Mouse (Mus musculus): ENCODE measurements around the gene Dnajc5. TPM values are rescaled to one million over a fixed set of nuclear protein-coding genes. Genes with fewer than 3 reads are reported as not detected.
A peak's percentile ranks its signal among the peaks of the same experiment; 100 is the strongest.

The Dnajc5 gene
- polyA plus RNA-seq, 1 experiment from 2014 or later, result 26.4 TPM

DNA sequence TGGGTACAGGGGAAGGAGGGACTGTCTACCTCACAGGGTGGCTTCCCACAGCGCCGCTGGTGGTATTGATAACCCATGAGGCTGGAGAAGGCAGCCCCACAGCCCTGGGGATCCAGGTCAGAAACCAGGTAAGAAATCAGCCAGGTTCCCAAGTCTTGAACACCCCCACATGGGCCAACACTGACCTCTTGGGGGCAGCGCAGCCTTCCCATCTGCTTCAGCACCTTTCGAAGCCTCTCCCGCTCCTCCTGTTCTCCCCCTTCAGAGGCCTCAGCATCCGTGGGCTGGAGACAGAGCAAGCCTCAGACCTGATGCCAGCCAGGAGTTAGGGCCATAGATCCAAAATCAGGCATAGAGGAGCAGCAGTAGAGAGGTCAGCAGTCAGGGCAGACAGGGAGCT, 67.5 kb downstream of the Dnajc5 start:
- H3K9ac ChIP-seq (ENCODE audit: low read depth, low read length), result no peak overlapping the region
- H3K36me3 ChIP-seq (ENCODE audit: control insufficient read depth, insufficient read depth), result peaks cover 12% of the 10 kb centered on the region
- H3K27me3 ChIP-seq (ENCODE audit: control insufficient read depth, insufficient read depth, low read depth, low read length), result no peaks in the 10 kb centered on the region
- H3K9me3 ChIP-seq (replicated peaks; ENCODE audit: control insufficient read depth, low read length), result no peaks in the 10 kb centered on the region
- peaks cover 28% of the 10 kb centered on the region for H3K4me1 ChIP-seq (ENCODE audit: control insufficient read depth, low read depth, low read length)
- 74% methylated on average over 6 of the region's 6 CpGs for WGBS (ENCODE audit: insufficient replicate concordance)
- H3K27ac ChIP-seq (ENCODE audit: low read length), result no peak overlapping the region
- H3K4me2 ChIP-seq (ENCODE audit: low read depth, low read length), result no peak overlapping the region
- ATAC-seq (ENCODE audit: low read depth), result no peak
- H3K4me3 ChIP-seq (ENCODE audit: low read depth, low read length), result no peak overlapping the region

DNA sequence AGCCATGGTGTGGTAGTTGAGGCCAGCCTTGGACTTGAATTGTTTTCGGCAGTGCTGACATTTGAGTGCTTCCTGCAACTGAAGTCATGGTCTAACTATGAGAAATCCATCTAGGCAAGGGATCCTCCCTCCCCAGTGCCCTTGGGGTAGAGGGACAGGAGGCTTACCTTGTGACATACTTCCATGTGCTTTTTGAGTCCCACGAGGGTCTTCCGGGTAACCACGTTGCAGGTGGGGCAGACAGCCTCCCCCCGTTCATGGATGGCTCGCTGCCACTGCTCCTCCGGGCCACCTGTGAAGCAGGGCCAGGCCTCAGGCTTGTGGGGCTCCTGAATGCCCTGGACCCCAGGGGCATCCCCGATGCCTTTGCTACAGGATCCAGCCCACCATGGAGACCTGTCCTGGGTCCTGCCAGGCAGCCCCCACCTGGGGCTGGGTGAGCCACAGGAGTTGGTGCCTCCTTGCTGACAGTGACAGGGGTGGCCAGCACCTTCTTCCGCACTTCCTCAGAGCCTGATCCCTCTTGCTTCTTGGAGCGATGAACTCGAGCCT, 68.0 kb downstream of the Dnajc5 start:
- no peak for ATAC-seq (ENCODE audit: low read depth)
- WGBS (ENCODE audit: insufficient replicate concordance), result 78% methylated on average over 11 of the region's 11 CpGs
- Histone ChIP-seq H3K9ac (ENCODE audit: low read depth, low read length) (no peak overlapping the region), H3K4me1 (ENCODE audit: control insufficient read depth, low read depth, low read length) (peaks cover 30% of the 10 kb centered on the region), H3K27me3 (ENCODE audit: control insufficient read depth, insufficient read depth, low read depth, low read length) (no peaks in the 10 kb centered on the region), H3K9me3 (replicated peaks; ENCODE audit: control insufficient read depth, low read length) (no peaks in the 10 kb centered on the region), H3K36me3 (ENCODE audit: control insufficient read depth, insufficient read depth) (peaks cover 12% of the 10 kb centered on the region), H3K27ac (ENCODE audit: low read length) (no peak overlapping the region), H3K4me2 (ENCODE audit: low read depth, low read length) (no peak overlapping the region), H3K4me3 (ENCODE audit: low read depth, low read length) (no peak overlapping the region)

DNA sequence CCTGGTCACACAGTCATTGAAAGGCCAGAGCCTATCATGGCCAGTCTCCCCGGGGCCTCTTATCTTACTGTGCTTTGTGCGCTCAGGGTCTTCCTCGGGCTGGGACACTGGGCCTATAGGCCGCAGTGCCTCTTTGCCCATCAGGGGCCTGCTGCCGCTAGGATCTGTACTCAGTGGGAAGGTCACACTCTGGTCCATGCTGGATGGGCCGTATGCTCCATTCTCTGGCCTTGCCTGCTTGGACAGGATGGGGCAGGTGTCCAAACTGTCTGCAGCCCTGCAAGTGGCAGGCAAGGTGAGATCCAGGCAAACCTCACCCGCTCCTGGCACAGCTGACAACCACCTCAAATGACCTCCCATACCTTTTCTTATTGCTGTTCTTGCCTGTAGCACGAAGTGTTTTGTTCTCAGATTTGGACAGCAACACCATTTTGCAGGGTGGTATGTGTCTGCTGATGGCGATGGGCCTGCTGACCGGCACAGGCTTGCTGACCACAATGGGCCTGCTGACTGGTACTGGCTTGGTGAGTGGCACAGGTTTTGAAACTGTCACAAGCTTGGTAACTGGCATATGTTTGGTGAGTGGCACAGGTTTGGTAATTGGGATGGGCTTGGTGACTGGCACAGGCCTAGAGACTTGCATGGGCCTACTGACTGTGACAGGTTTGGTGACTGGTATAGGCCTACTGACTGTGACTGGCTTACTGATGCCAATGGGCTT, 68.9 kb downstream of the Dnajc5 start:
- H3K9me3 ChIP-seq (replicated peaks; ENCODE audit: control insufficient read depth, low read length), result no peaks in the 10 kb centered on the region
- no peak overlapping the region for H3K4me2 ChIP-seq (ENCODE audit: low read depth, low read length)
- peaks cover 12% of the 10 kb centered on the region for H3K36me3 ChIP-seq (ENCODE audit: control insufficient read depth, insufficient read depth)
- no peak overlapping the region for H3K27ac ChIP-seq (ENCODE audit: low read length)
- ATAC-seq (ENCODE audit: low read depth), result no peak
- no peak overlapping the region for H3K9ac ChIP-seq (ENCODE audit: low read depth, low read length)
- peaks cover 30% of the 10 kb centered on the region for H3K4me1 ChIP-seq (ENCODE audit: control insufficient read depth, low read depth, low read length)
- H3K4me3 ChIP-seq (ENCODE audit: low read depth, low read length), result no peak overlapping the region
- WGBS (ENCODE audit: insufficient replicate concordance), result 71% methylated on average over 10 of the region's 10 CpGs
- H3K27me3 ChIP-seq (ENCODE audit: control insufficient read depth, insufficient read depth, low read depth, low read length), result no peaks in the 10 kb centered on the region

DNA sequence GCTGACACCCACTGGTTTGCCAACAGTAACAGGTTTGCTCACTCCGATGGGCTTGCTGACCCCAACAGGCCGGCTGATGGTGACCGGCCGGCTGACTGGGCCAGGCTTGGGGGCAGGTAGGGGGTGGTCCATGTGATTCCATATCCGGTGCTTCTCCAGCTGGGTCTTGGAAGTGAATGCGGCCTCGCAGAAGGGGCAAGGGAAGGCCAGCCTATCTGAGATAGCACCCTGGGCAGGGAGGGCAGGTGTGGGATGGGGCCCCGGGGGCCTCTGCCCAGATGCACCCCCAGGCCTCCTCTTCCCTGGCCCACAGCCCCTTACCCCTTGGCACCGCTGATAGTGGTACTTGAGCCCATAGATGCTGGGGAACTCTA, 69.4 kb downstream of the Dnajc5 start:
- Histone ChIP-seq H3K9ac (ENCODE audit: low read depth, low read length) (no peak overlapping the region), H3K9me3 (replicated peaks; ENCODE audit: control insufficient read depth, low read length) (no peaks in the 10 kb centered on the region), H3K4me2 (ENCODE audit: low read depth, low read length) (no peak overlapping the region), H3K27ac (ENCODE audit: low read length) (no peak overlapping the region), H3K4me1 (ENCODE audit: control insufficient read depth, low read depth, low read length) (peaks cover 30% of the 10 kb centered on the region), H3K27me3 (ENCODE audit: control insufficient read depth, insufficient read depth, low read depth, low read length) (no peaks in the 10 kb centered on the region), H3K36me3 (ENCODE audit: control insufficient read depth, insufficient read depth) (peaks cover 12% of the 10 kb centered on the region), H3K4me3 (ENCODE audit: low read depth, low read length) (no peak overlapping the region)
- 80% methylated on average over 9 of the region's 9 CpGs for WGBS (ENCODE audit: insufficient replicate concordance)
- ATAC-seq (ENCODE audit: low read depth), result no peak

DNA sequence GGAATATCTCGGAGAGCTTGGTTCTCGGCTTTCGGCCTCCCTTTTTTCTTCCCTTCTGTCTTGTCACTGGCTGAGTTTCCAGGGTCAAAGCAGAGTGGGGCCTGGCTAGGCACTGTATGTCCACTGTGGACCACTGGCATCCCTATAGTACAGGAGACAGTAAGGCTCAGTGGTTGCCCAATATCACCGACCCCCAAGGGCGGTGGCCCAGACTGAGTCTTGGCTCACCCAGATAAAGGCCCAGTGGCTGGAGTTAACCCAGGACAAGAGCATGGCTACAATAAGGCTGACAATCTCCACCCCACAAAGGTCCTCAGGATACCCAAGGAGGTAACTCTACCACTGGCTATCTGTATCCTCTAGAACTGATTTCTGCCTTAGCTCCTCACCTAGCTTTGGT, 70.2 kb downstream of the Dnajc5 start:
- H3K4me3 ChIP-seq (ENCODE audit: low read depth, low read length), result no peak overlapping the region
- no peak overlapping the region for H3K9ac ChIP-seq (ENCODE audit: low read depth, low read length)
- no peak overlapping the region for H3K27ac ChIP-seq (ENCODE audit: low read length)
- no peak overlapping the region for H3K4me2 ChIP-seq (ENCODE audit: low read depth, low read length)
- peaks cover 30% of the 10 kb centered on the region for H3K4me1 ChIP-seq (ENCODE audit: control insufficient read depth, low read depth, low read length)
- no peak for ATAC-seq (ENCODE audit: low read depth)
- no peaks in the 10 kb centered on the region for H3K9me3 ChIP-seq (replicated peaks; ENCODE audit: control insufficient read depth, low read length)
- H3K27me3 ChIP-seq (ENCODE audit: control insufficient read depth, insufficient read depth, low read depth, low read length), result no peaks in the 10 kb centered on the region
- H3K36me3 ChIP-seq (ENCODE audit: control insufficient read depth, insufficient read depth), result peaks cover 12% of the 10 kb centered on the region
- 71% methylated on average over 5 of the region's 5 CpGs for WGBS (ENCODE audit: insufficient replicate concordance)

DNA sequence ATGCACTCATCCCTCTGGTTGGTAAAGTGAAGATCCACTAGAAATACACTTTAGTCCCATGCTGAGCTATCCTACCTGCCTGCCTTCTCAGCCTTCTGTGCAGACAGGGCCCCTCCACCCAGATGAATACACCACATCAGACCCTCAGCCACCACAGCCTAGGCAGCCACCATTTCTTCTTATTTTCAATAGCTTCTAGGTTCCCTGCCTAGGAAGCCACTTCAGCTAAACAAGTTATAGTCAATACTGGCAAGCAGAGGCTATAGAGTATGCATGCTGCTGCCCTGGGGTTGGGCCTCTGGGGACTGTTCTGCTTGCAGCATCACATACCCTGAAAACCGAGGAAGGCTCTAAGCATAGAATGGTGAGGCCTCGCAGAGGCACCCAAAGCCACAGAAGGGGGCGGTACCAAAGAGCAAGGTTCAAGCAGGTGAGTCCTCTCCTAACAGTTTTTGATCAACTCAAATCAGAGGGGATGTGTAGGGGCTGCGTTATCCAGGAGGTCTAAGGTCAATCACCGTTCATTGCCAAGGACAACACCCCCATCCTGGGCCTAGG, 71.3 kb downstream of the Dnajc5 start, which contains the start of gene Prpf6:
Gene Prpf6, plus strand, starts transcription at position 341 of the 558 bp plus-strand sequence.
- H3K4me3 ChIP-seq (ENCODE audit: low read depth, low read length), result peak within 1 kb of the TSS; percentile 85
- ATAC-seq (ENCODE audit: low read depth), result peak; percentile 23
- no peaks in the 10 kb centered on the region for H3K9me3 ChIP-seq (replicated peaks; ENCODE audit: control insufficient read depth, low read length)
- WGBS (ENCODE audit: insufficient replicate concordance), result 11% methylated on average over 5 of the region's 5 CpGs
- H3K9ac ChIP-seq (ENCODE audit: low read depth, low read length), result peak within 1 kb of the TSS; percentile 83
- H3K27ac ChIP-seq (ENCODE audit: low read length), result peak within 1 kb of the TSS; percentile 82
- H3K27me3 ChIP-seq (ENCODE audit: control insufficient read depth, insufficient read depth, low read depth, low read length), result no peaks in the 10 kb centered on the region
- H3K4me2 ChIP-seq (ENCODE audit: low read depth, low read length), result peak within 1 kb of the TSS; percentile 93
- peaks cover 30% of the 10 kb centered on the region for H3K4me1 ChIP-seq (ENCODE audit: control insufficient read depth, low read depth, low read length)
- peaks cover 11% of the 10 kb centered on the region for H3K36me3 ChIP-seq (ENCODE audit: control insufficient read depth, insufficient read depth)

DNA sequence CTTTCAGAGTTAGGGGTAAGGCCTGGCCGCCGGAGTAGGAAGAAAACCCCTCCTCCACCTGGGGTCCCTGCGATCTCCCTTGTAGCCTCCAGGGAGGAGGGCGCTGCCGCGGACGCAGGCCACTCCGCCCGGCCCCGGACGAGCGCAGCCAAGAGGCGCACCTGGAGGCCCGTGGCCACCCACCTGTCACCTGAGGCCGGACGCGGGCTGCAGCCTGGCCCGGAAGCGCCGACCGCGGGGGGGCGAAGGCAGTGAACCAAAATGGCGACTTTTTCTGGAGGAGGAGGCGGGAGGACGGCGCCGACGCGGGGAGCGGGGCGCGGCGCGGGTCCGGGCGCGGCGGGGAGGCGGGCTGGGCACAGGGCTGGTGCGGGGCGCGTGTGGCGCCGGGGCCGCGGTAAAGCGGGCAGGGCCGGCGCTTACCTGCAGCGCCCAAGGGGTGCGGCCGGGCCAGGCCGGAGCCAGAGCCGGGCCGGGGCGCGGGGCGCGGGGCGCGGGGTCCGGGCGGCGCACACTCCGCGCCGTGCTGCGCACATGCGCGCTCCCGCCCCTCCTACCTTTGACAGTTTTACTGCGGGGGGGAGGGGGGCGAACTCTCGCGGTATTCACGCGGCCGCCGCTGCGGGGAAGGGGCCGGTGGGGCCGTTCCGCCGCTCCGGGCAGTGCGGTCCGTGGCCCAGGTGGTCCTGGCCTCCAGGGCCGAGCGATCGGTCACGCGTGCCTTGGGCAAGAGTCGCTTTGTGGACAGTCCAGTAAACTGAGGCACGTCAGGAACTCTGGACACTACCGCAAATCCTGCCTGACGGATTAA, 72.2 kb downstream of the Dnajc5 start, which contains the start of gene Zfp512b:
Gene Zfp512b, minus strand, starts transcription at position 573 of the 811 bp plus-strand sequence.
- no peaks in the 10 kb centered on the region for H3K9me3 ChIP-seq (replicated peaks; ENCODE audit: control insufficient read depth, low read length)
- WGBS (ENCODE audit: insufficient replicate concordance), result under 1% methylated on average over 67 of the region's 97 CpGs
- ATAC-seq (ENCODE audit: low read depth), result peak; percentile 59

DNA sequence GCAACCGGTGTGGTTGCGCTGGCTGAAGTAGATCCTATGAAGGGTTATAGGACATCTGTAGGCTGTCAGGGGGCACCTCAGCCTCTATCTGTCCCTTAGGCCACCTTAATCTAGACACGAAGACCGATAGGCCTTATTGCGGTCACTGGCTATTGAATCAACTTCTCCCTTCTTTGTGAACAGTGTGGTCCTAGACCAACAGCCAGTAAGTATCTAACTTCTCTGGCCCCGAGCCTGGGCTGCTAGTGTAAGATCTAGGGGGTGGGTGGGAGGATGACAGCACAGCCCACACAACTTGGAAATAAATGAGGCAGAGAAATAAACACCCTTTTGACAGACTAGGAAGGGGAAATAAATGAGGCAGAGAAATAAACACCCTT, 72.7 kb downstream of the Dnajc5 start:
- WGBS (ENCODE audit: insufficient replicate concordance), result 2% methylated on average over 6 of the region's 6 CpGs
- peak; percentile 14; the same call in 1 of the 2 replicates for ATAC-seq (ENCODE audit: low read depth)
- peak overlapping the region; percentile 93 for H3K4me2 ChIP-seq (ENCODE audit: low read depth, low read length)
- H3K27me3 ChIP-seq (ENCODE audit: control insufficient read depth, insufficient read depth, low read depth, low read length), result peaks cover 2% of the 10 kb centered on the region
- H3K36me3 ChIP-seq (ENCODE audit: control insufficient read depth, insufficient read depth), result peaks cover 8% of the 10 kb centered on the region
- peak overlapping the region; percentile 82 for H3K27ac ChIP-seq (ENCODE audit: low read length)
- peak overlapping the region; percentile 83 for H3K9ac ChIP-seq (ENCODE audit: low read depth, low read length)
- no peaks in the 10 kb centered on the region for H3K9me3 ChIP-seq (replicated peaks; ENCODE audit: control insufficient read depth, low read length)
- H3K4me1 ChIP-seq (ENCODE audit: control insufficient read depth, low read depth, low read length), result peaks cover 31% of the 10 kb centered on the region
- H3K4me3 ChIP-seq (ENCODE audit: low read depth, low read length), result peak overlapping the region; percentile 85

More for the DNA sequence above, 72.2 kb downstream of the Dnajc5 start, which contains the start of gene Zfp512b:
- peak within 1 kb of the TSS; percentile 93 for H3K4me2 ChIP-seq (ENCODE audit: low read depth, low read length)
- peaks cover 30% of the 10 kb centered on the region for H3K4me1 ChIP-seq (ENCODE audit: control insufficient read depth, low read depth, low read length)
- peak within 1 kb of the TSS; percentile 82 for H3K27ac ChIP-seq (ENCODE audit: low read length)
- peaks cover 8% of the 10 kb centered on the region for H3K36me3 ChIP-seq (ENCODE audit: control insufficient read depth, insufficient read depth)
- peak within 1 kb of the TSS; percentile 85 for H3K4me3 ChIP-seq (ENCODE audit: low read depth, low read length)
- H3K27me3 ChIP-seq (ENCODE audit: control insufficient read depth, insufficient read depth, low read depth, low read length), result no peaks in the 10 kb centered on the region
- peak within 1 kb of the TSS; percentile 83 for H3K9ac ChIP-seq (ENCODE audit: low read depth, low read length)

All from liver, embryonic 16.5 days (tissue).